Mouse (Mus musculus): ENCODE measurements around the gene Irx2.

GRCm38 (mm10) chr13:72592526-72592925, 36.1 kb upstream of the Irx2 start:
- TF ChIP-seq POLR2A (IDR thresholded peaks at IDR 0.05; ENCODE audit: insufficient read length, low read depth) (no peak), POLR2AphosphoS2 (IDR thresholded peaks at IDR 0.05; ENCODE audit: insufficient read length, low read depth) (no peak), TCF12 (IDR thresholded peaks at IDR 0.05; ENCODE audit: insufficient read depth, poor library complexity, severe bottlenecking) (no peak), E2F4 (IDR thresholded peaks at IDR 0.05; ENCODE audit: insufficient read depth) (no peak), CEBPB (IDR thresholded peaks at IDR 0.05; ENCODE audit: insufficient read depth, poor library complexity, severe bottlenecking) (no peak), USF1 (IDR thresholded peaks at IDR 0.05; ENCODE audit: low read depth) (no peak), MAX (IDR thresholded peaks at IDR 0.05; ENCODE audit: low read depth) (no peak)
